Mouse (Mus musculus): ENCODE results near the gene Vps35l.

Vps35l gene

GRCm38 (mm10) chr7:118879466-118880029, 139.5 kb downstream of the Vps35l start:
- DNase-seq (ENCODE audit: low read depth, low spot score), result no peak

GRCm38 (mm10) chr7:118883957-118884356, 143.9 kb downstream of the Vps35l start:
- peak; percentile 28 for DNase-seq (ENCODE audit: low read depth, low spot score)

DNA sequence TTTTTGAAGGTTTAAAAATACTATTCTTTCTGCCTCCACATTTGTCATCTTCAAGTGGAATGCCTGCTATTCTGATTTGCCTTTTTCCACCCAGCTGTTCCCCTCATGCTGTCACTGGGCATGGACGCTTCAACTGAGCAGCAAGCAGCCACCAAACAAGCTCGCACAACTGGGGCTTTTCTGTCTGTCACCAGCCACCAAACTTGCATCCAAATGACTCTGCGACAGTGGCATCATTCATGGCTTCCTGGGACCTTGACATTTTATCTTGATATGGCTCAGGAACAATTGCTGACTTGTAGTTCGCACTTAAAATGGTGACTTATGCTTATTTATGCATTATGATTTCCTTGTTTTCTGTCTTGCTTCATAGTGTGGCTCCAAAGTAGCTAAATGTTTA, 144.9 kb downstream of the Vps35l start:
- no peak for DNase-seq (ENCODE audit: low read depth, low spot score)

- DNase-seq (ENCODE audit: low read depth, low spot score), result no peak
Measured at GRCm38 (mm10) chr7:118887303-118888055, 147.5 kb downstream of the Vps35l start.

GRCm38 (mm10) chr7:118889046-118889680, 149.1 kb downstream of the Vps35l start:
- DNase-seq (ENCODE audit: low read depth, low spot score), result no peak
